Mouse (Mus musculus) neural tube, embryonic 14.5 days (tissue): ENCODE data around the gene Samd14. TPM values are rescaled to one million over a fixed set of nuclear protein-coding genes. Genes with fewer than 3 reads are reported as not detected.

Experiments used
- ATAC-seq: fragments of 200-750 bp; cut with Nextera tagmentation; 2 replicates; pipeline ENCODE4 v1.8.0; 2017; ENCODE audit warnings: low read depth, mild to moderate bottlenecking, moderate TSS enrichment, moderate library complexity
- H3K27ac ChIP-seq: fragments of 300-500 bp; sonication (generic); 2 replicates; pipeline ENCODE4 v1.5.1; 2014; ENCODE audit warnings: low read depth, mild to moderate bottlenecking, control low read depth, low read length, moderate library complexity, mixed read lengths
- H3K27me3 ChIP-seq: fragments of 300-500 bp; sonication (generic); 2 replicates; pipeline ENCODE4 v1.6.1; 2014; ENCODE audit warnings: low read length; ENCODE audit not compliant: control insufficient read depth, insufficient read depth
- H3K36me3 ChIP-seq: fragments of 300-500 bp; sonication (generic); 2 replicates; pipeline ENCODE4 v1.6.1; 2014; ENCODE audit warnings: low read length, mixed read lengths; ENCODE audit not compliant: control insufficient read depth, insufficient read depth
- H3K4me1 ChIP-seq: fragments of 300-500 bp; sonication (generic); 2 replicates; pipeline ENCODE4 v1.6.1; 2014; ENCODE audit warnings: low read length; ENCODE audit not compliant: control insufficient read depth, insufficient read depth
- H3K4me2 ChIP-seq: fragments of 300-500 bp; sonication (generic); 2 replicates; pipeline ENCODE4 v1.6.1; 2014; ENCODE audit warnings: mild to moderate bottlenecking, low read depth, low read length, control low read depth
- H3K4me3 ChIP-seq: fragments of 300-500 bp; sonication (generic); 2 replicates; pipeline ENCODE4 v1.5.1; 2014; ENCODE audit warnings: low read depth, low read length, control low read depth, mixed read lengths
- H3K9ac ChIP-seq: fragments of 300-500 bp; sonication (generic); replicated peaks from 2 replicates; pipeline ENCODE4 v1.6.1; 2014; ENCODE audit warnings: low read depth, mild to moderate bottlenecking, control low read depth, low read length, mixed read lengths
- H3K9me3 ChIP-seq: fragments of 300-500 bp; sonication (generic); 2 replicates; pipeline ENCODE4 v1.6.1; 2016; ENCODE audit warnings: low read length; ENCODE audit not compliant: control insufficient read depth
- WGBS: fragments of 180-500 bp; shearing (Covaris S2); extraction: QIAGEN DNeasy Blood & Tissue Kit; methylation state at CpG from one replicate; pipeline ENCODE4 v1.1.7; 2014; 5-methylcytosine and 5-hydroxymethylcytosine counted together
- polyA plus RNA-seq: library from polyadenylated mRNA; unstranded; fragments of >200 nt; fragmentation: Nextera tagmentation; extraction: Ambion mirVana; gene quantifications from 2 replicates; pipeline ENCODE4 v1.2.1, GENCODE M21; 2014

Samd14 gene
- polyA plus RNA-seq, 1 experiment from 2014 or later: 131 TPM

GRCm38 (mm10) chr11:95041139-95041609 lies 31.5 kb downstream of the Samd14 start, which contains the start of gene Pdk2:
TSS of gene Pdk2 (minus strand) at chr11:95041354.
- 0 out of 2 replicates have a peak within 1 kb of the TSS, but pooled peaks have one; percentile 8 for H3K27ac ChIP-seq
- ATAC-seq: peak; percentile 98
- no peaks in the 10 kb centered on the region for H3K27me3 ChIP-seq
- under 1% methylated on average over 34 of the region's 41 CpGs for WGBS
- H3K36me3 ChIP-seq: 0 out of 2 replicates have a peak, but pooled peaks cover 5% of the 10 kb centered on the region
- H3K4me1 ChIP-seq: peaks cover 15% of the 10 kb centered on the region
- H3K9me3 ChIP-seq: no peaks in the 10 kb centered on the region
- H3K9ac ChIP-seq: peak within 1 kb of the TSS; percentile 46
- H3K4me3 ChIP-seq: peak within 1 kb of the TSS; percentile 55
- peak within 1 kb of the TSS; percentile 94 for H3K4me2 ChIP-seq

- no peak overlapping the region for H3K27ac ChIP-seq
- 1% methylated on average over 11 of the region's 11 CpGs for WGBS
- no peaks in the 10 kb centered on the region for H3K27me3 ChIP-seq
- 0 out of 2 replicates have a peak, but pooled peaks cover 5% of the 10 kb centered on the region for H3K36me3 ChIP-seq
- H3K4me1 ChIP-seq: peaks cover 15% of the 10 kb centered on the region
- H3K4me3 ChIP-seq: peak overlapping the region; percentile 13
- H3K9ac ChIP-seq: no peak overlapping the region; the same call in 1 of the 2 replicates
- ATAC-seq: no peak
- peak overlapping the region; percentile 94 for H3K4me2 ChIP-seq
- H3K9me3 ChIP-seq: no peaks in the 10 kb centered on the region
Observed at GRCm38 (mm10) chr11:95042096-95042495, 32.4 kb downstream of the Samd14 start.

GRCm38 (mm10) chr11:95043060-95043459 lies 33.4 kb downstream of the Samd14 start:
- H3K4me1 ChIP-seq: peaks cover 15% of the 10 kb centered on the region
- H3K27ac ChIP-seq: no peak overlapping the region
- 85% methylated on average over 4 of the region's 4 CpGs for WGBS
- no peak overlapping the region for H3K4me3 ChIP-seq
- H3K9ac ChIP-seq: no peak overlapping the region
- H3K9me3 ChIP-seq: no peaks in the 10 kb centered on the region
- H3K4me2 ChIP-seq: no peak overlapping the region
- 0 out of 2 replicates have a peak, but pooled peaks cover 5% of the 10 kb centered on the region for H3K36me3 ChIP-seq
- H3K27me3 ChIP-seq: no peaks in the 10 kb centered on the region
- no peak for ATAC-seq

- H3K9ac ChIP-seq: no peak overlapping the region
- WGBS: 55% methylated on average over 7 of the region's 7 CpGs
- 0 out of 2 replicates have a peak, but pooled peaks cover 5% of the 10 kb centered on the region for H3K36me3 ChIP-seq
- H3K4me2 ChIP-seq: no peak overlapping the region
- H3K4me3 ChIP-seq: no peak overlapping the region
- no peaks in the 10 kb centered on the region for H3K9me3 ChIP-seq
- H3K27ac ChIP-seq: no peak overlapping the region
- ATAC-seq: no peak
- H3K27me3 ChIP-seq: no peaks in the 10 kb centered on the region
- H3K4me1 ChIP-seq: peaks cover 15% of the 10 kb centered on the region
Observed at GRCm38 (mm10) chr11:95043608-95044007, 33.9 kb downstream of the Samd14 start.

- 59% methylated on average over 13 of the region's 13 CpGs for WGBS
- Histone ChIP-seq H3K27me3 (no peaks in the 10 kb centered on the region), H3K4me2 (no peak overlapping the region), H3K9me3 (no peaks in the 10 kb centered on the region), H3K4me1 (peaks cover 15% of the 10 kb centered on the region), H3K27ac (no peak overlapping the region), H3K36me3 (0 out of 2 replicates have a peak, but pooled peaks cover 5% of the 10 kb centered on the region), H3K4me3 (no peak overlapping the region), H3K9ac (no peak overlapping the region)
- no peak for ATAC-seq
Observed at GRCm38 (mm10) chr11:95044185-95044870, 34.6 kb downstream of the Samd14 start.

- H3K4me2 ChIP-seq: no peak overlapping the region
- 58% methylated on average over 9 of the region's 9 CpGs for WGBS
- peak; percentile 47; the same call in 1 of the 2 replicates for ATAC-seq
Observed at GRCm38 (mm10) chr11:95046980-95047680, 37.5 kb downstream of the Samd14 start.

GRCm38 (mm10) chr11:95053062-95053461 lies 43.4 kb downstream of the Samd14 start:
- Histone ChIP-seq H3K9ac (no peak overlapping the region), H3K27ac (no peak overlapping the region), H3K27me3 (no peaks in the 10 kb centered on the region), H3K9me3 (no peaks in the 10 kb centered on the region), H3K4me3 (no peak overlapping the region), H3K36me3 (peaks cover 2% of the 10 kb centered on the region; the same call in 1 of the 2 replicates), H3K4me1 (no peaks in the 10 kb centered on the region), H3K4me2 (no peak overlapping the region)
- 81% methylated on average over 9 of the region's 9 CpGs for WGBS
- ATAC-seq: no peak

More at GRCm38 (mm10) chr11:95046980-95047680, 37.5 kb downstream of the Samd14 start:
- no peak overlapping the region for H3K4me3 ChIP-seq
- no peaks in the 10 kb centered on the region for H3K27me3 ChIP-seq
- H3K9ac ChIP-seq: no peak overlapping the region
- 0 out of 2 replicates have a peak, but pooled peaks cover 5% of the 10 kb centered on the region for H3K36me3 ChIP-seq
- H3K27ac ChIP-seq: no peak overlapping the region
- 0 out of 2 replicates have a peak, but pooled peaks cover 4% of the 10 kb centered on the region for H3K4me1 ChIP-seq
- H3K9me3 ChIP-seq: no peaks in the 10 kb centered on the region

- Histone ChIP-seq H3K9me3 (no peaks in the 10 kb centered on the region), H3K27ac (no peak overlapping the region), H3K4me3 (no peak overlapping the region), H3K4me2 (no peak overlapping the region), H3K9ac (no peak overlapping the region), H3K4me1 (no peaks in the 10 kb centered on the region), H3K27me3 (no peaks in the 10 kb centered on the region), H3K36me3 (peaks cover 3% of the 10 kb centered on the region; the same call in 1 of the 2 replicates)
- no peak for ATAC-seq
- 27% methylated on average over 19 of the region's 19 CpGs for WGBS
Observed at GRCm38 (mm10) chr11:95056768-95057501, 47.3 kb downstream of the Samd14 start.
